Mouse (Mus musculus): Measurements from ENCODE around the gene Cyp1a1.
"Not testable (repeated sequence)": the region's sequence is repeated elsewhere in the genome, so short reads cannot be mapped to it uniquely, and the experiment has no call there.

Gene Cyp1a1

DNA sequence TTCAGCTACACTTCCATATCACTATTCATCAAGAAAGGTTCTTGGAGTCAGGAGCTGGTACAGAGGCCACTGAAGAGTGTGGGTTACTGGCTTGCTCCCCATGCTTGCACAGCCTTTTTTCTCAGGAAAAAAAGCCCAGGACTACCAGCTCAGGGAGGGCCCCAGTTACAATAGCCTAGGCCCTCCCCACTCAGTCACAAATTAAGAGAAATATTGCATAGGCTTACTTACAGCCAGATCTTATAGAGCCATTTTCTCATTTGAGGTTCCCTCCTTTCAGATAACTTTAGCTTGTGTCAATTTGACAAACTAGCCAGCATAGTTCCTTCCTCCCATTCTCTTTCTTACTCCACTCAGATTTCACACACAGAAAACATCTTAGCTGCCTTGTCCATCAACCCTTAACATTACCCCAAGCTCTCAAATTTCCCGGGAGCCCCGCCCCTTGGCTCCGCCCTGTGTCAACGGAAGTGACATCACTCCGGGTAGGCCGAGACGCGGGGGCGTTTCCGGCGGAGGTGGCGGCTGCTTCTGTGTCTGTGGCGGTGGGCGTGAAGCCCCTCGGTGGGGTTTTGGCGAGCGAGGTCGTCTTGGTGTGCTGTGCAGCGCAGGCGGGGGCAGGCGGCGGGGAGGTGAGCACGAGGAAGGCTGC, 20.5 kb downstream of the Cyp1a1 start, which contains the start of gene Edc3:
Gene Edc3 (plus strand): TSS at position 473 of the 652 bp plus-strand sequence.
- peak; percentile 91 for DNase-seq

DNA sequence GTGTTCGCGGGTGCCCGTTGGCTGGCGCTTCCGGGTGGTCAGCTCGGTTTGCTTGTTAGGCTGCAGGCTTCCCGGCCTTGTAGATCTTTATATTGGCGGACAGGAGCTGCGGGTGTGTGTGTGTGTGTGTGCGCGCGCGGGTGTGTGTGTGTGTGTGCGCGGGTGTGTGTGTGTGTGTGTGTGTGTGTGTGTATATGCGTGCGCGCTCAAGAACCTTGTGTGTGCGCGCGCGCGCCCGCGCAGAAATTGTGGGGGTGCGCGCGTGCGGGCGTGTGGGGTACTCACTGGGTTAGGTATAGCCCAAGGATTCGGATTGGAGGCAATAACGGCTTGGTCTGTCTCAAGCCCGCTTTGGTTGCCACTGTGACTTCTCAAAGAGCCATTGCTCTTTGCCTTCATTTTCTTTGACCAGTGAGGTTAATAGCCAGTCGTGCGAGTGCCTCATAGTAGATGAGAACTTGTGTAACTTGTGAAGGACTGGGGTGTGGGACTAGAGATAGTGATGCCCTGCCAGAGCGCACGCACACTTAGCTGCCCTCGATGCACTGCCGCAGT, 21.1 kb downstream of the Cyp1a1 start:
- DNase-seq = peak; percentile 63

- DNase-seq = not testable (repeated sequence)
Measured at GRCm38 (mm10) chr9:57710214-57710613, 22.5 kb downstream of the Cyp1a1 start.

DNA sequence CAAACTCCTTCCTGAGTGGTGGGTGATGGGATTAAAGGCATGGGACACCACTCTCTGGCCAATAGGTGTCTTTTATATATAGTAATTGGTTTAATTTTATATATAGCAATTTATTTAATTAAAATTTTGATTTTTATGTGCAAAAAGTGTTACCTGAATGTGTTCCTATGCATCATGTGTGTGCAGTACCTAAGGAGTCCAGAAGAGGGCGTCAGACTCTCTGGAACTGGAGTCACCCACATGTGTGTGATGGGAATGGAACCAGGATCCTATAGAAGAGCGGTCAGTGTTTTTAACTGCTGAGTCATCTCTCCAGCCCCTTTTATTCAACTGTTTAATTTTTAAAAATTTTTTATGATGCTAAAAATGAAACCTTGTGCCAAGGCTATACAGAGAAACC, 24.5 kb downstream of the Cyp1a1 start:
- no peak for DNase-seq

DNA sequence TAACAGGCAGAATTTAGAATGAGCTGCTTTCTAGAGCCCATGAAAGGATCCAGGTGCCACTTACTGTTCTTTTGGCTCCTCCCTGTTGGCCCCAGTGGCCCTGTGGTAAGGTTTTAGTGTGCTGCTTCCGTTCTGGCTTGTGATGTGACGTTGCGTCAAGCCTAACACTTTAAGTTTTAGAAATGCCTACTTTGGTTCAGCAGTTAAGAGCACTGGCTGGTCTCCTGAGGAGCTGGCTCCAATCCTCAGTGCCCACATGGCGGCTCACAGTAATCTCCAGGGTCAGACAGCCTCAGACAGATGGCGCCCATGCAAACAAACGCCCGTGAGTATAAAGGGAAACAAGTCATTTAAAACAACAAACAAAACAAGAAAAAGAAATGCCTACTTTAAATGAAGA, 30.7 kb downstream of the Cyp1a1 start:
- DNase-seq = peak; percentile 30

DNA sequence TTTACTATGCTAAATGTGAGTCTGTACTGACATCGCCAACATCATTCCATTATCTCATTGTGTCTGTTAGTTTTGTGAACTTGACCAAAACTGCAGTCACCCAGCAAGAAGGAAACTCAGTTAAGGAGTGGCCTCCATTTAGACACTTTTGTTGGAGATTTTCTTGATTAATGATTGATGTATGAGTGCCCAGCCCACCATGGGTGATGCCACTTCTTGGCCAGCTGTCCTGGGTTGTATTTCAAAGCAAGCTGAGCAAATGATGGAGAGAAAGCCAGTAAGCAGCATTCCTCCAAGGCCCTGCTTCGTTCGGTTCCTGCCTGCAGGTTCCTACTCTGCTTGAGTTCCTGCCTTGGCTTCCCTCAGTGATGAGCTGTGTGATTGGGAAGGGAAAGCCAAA, 33.0 kb downstream of the Cyp1a1 start:
- no peak for DNase-seq

- no peak for DNase-seq
Measured at GRCm38 (mm10) chr9:57722371-57722770, 34.6 kb downstream of the Cyp1a1 start.

GRCm38 (mm10) chr9:57723315-57723715, 35.6 kb downstream of the Cyp1a1 start:
- DNase-seq = peak; percentile 77

GRCm38 (mm10) chr9:57723796-57724195, 36.1 kb downstream of the Cyp1a1 start:
- DNase-seq = no peak

GRCm38 (mm10) chr9:57724701-57725100, 37.0 kb downstream of the Cyp1a1 start:
- DNase-seq = no peak

DNA sequence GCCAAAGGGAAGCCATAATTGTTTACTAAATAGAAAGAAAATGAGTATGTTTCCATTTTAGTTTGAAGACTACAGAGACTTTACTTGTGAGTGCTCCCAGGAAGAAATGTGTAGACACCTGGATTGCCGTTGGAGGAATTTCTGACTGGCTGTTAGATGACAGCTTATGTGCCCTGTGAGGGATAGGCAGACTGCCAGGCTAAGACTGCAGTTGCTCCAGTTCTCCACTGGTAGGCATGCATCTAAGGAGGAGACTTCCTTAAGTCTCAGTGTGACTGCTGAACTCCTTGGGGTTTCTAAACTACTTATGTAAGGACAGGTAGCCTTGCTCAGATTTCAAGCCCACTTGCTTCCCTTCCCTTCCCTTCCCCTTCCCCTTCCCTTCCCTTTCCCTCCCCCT, 40.6 kb downstream of the Cyp1a1 start:
- DNase-seq = no peak

DNA sequence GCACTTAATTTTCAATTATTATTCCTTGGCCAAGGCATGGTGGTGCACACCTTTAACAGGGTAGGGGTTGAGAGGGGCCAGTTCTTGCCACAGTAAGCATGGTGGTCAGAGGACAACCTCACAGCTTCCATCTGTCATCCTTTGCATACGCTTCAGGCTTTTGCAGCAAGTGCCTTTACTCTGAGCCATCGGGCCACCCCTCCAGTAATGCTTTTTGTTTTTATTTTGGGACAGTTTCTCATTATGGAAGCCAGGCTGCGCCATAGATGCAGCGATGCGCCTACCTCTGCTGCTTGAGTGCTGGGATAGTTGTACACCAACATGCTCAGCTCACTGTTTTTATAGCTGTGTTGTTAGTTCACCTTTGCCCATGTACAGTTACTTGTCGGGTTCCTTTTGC, 45.9 kb downstream of the Cyp1a1 start:
- no peak for DNase-seq

DNA sequence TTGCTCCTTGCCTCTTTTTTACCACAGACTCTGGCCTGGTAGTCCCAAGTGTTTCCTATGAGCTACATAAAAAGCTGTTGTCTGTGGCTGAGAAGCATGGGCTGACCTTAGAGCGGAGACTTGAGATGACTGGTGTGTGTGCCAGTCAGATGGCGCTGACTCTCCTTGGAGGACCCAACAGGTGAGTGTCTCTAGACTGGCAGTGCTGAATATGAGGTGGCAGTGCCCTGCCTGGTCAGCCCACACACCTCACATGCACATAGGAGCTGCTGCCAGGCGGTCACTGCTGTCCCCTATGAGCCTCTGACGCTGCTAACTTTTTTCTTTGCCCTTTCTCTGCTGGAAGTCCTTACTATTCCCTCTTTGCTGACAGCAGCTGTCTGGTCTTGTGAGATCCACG, 52.1 kb downstream of the Cyp1a1 start:
- no peak for DNase-seq

DNA sequence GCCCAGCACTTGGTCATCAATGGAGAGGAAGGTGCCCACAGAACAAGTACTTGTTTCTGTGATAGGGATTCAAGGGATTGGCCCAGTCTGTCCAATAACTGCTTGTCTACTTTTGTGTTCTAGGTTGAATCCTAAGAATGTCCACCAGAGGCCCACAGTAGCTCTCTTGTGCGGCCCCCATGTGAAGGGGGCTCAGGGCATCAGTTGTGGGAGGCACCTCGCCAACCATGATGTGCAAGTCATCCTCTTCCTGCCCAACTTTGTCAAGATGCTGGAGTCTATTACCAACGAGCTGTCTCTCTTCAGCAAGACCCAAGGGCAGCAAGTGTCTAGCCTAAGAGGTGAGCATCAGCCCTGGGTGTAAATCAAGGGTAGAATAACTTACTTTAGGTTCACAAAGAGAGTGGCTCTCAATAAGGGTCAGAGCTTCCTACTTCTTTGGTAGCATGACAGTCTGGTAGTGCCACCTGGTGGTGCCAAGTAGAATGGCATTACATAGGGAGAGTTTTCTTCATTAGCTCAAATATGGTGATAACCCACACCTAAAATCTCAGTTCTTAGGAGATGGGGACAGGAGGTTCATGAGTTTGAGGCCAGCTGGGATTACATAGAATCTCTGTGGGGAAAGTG, 56.8 kb downstream of the Cyp1a1 start:
- peak; percentile 62 for DNase-seq

DNA sequence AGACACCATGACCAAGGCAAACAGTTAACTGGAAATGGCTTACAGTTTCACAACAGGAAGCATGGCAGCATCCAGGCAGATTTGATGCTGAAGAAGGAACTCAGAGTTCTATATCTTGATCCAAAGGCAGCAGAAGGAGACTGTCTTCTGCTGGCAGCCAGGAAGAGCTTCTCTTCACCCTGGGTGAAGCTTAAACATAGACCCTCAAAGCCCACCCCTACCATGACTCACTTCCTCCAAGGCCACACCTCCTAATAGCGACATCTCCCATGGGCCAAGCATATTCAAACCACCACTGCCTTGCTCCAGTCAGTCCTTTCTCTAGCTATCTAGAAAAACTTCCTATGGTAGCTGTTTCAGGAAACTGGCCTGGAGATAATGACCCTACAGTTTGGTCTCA, 59.3 kb downstream of the Cyp1a1 start:
- DNase-seq = no peak

DNA sequence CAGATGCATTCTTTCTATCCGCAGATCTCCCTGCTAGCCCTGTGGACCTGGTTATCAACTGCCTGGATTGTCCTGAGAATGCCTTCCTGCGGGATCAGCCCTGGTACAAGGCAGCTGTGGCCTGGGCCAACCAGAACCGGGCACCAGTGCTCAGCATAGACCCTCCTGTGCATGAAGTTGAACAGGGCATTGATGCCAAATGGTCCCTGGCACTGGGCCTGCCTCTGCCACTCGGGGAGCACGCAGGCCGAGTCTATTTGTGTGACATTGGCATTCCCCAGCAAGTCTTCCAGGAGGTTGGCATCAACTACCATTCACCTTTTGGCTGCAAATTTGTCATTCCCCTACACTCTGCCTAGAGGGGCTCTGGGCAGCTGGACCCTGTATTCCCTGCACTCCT, 60.4 kb downstream of the Cyp1a1 start:
- DNase-seq = peak; percentile 65

DNA sequence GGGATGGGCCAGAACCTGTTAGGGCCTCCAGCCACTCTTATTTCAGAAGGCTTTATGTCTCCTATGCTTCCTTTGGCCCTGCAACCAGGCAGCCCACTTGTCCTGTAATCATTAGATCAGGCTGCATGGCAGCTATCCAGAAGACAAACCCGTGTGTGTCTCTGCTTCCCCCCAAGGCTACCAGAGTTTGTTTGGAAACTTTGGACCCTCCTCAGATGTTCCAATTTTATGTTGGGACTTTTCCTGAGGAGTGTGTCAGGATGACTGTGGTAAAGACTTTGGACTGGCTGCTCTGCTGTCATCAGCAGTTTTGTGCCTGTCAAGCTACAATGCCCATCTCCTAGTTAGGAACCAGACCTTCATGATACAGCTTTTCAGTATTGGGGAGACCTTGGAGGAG, 61.1 kb downstream of the Cyp1a1 start:
- peak; percentile 47 for DNase-seq

DNA sequence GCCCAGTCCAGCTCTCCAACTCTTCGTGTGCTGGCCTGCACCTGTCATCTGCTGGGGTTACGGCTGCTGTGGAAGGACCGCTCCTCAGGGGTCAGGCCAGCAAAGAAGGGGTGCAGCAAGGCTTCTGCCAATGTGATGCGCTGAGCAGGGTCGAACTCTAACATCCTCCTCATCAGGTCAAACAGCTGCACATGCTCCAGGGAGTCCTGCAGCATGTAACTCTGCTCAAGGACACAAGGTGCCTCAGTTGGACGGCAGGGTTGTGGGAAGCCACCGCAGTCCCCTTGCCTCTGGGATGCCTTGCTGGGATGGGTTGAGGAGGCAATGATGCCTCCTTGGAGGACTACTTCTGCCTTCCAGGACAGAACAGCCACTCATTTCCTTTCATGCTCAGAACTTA, 63.2 kb downstream of the Cyp1a1 start:
- DNase-seq = no peak
